Mouse (Mus musculus) stomach, embryonic 14.5 days (tissue): ENCODE results near the gene Rab8b. TPM values are rescaled to one million over a fixed set of nuclear protein-coding genes. Genes with fewer than 3 reads are reported as not detected.

ENCODE experiments used
- ATAC-seq: fragments of 200-750 bp; cut with Nextera tagmentation; 2 replicates; pipeline ENCODE4 v1.8.0; 2017; ENCODE audit warnings: low read depth, moderate TSS enrichment; ENCODE audit not compliant: insufficient number of reproducible peaks, insufficient read depth, low FRiP score
- H3K27ac ChIP-seq: fragments of 300-500 bp; sonication (generic); 2 replicates; pipeline ENCODE4 v1.5.1; 2014; ENCODE audit warnings: mild to moderate bottlenecking, low read length, moderate library complexity, mixed read lengths
- H3K27me3 ChIP-seq: fragments of 300-500 bp; sonication (generic); 2 replicates; pipeline ENCODE4 v1.6.1; 2014; ENCODE audit warnings: low read length, control low read depth, mixed read lengths; ENCODE audit not compliant: control insufficient read depth, insufficient read depth
- H3K36me3 ChIP-seq: fragments of 300-500 bp; sonication (generic); 2 replicates; pipeline ENCODE4 v1.6.1; 2014; ENCODE audit warnings: mild to moderate bottlenecking, control low read depth, low read length, moderate library complexity, mixed read lengths; ENCODE audit not compliant: control insufficient read depth, insufficient read depth
- H3K4me1 ChIP-seq: fragments of 300-500 bp; sonication (generic); 2 replicates; pipeline ENCODE4 v1.6.1; 2014; ENCODE audit warnings: low read length, control low read depth, mixed read lengths; ENCODE audit not compliant: control insufficient read depth, insufficient read depth
- H3K4me2 ChIP-seq: fragments of 300-500 bp; sonication (generic); replicated peaks from 2 replicates; pipeline ENCODE4 v1.6.1; 2014; ENCODE audit warnings: low read depth, low read length, control low read depth
- H3K4me3 ChIP-seq: fragments of 300-500 bp; sonication (generic); 2 replicates; pipeline ENCODE4 v1.5.1; 2014; ENCODE audit warnings: low read depth, low read length, control low read depth
- H3K9ac ChIP-seq: fragments of 300-500 bp; sonication (generic); replicated peaks from 2 replicates; pipeline ENCODE4 v1.6.1; 2014; ENCODE audit warnings: low read depth, mild to moderate bottlenecking, control low read depth, low read length, moderate library complexity, mixed read lengths
- H3K9me3 ChIP-seq: fragments of 300-500 bp; sonication (generic); 2 replicates; pipeline ENCODE4 v1.6.1; 2016; ENCODE audit warnings: low read depth, low read length, control low read depth; ENCODE audit not compliant: control insufficient read depth
- WGBS: fragments of 180-500 bp; shearing (Covaris S2); extraction: QIAGEN DNeasy Blood & Tissue Kit; methylation state at CpG from one replicate; pipeline ENCODE4 v1.1.7; 2014; 5-methylcytosine and 5-hydroxymethylcytosine counted together
- polyA plus RNA-seq: library from polyadenylated mRNA; unstranded; fragments of >200 nt; fragmentation: Nextera tagmentation; extraction: Ambion mirVana; gene quantifications from 2 replicates; pipeline ENCODE4 v1.2.1, GENCODE M21; 2014

The Rab8b gene
- polyA plus RNA-seq, 1 experiment from 2014 or later, result 25.3 TPM

DNA sequence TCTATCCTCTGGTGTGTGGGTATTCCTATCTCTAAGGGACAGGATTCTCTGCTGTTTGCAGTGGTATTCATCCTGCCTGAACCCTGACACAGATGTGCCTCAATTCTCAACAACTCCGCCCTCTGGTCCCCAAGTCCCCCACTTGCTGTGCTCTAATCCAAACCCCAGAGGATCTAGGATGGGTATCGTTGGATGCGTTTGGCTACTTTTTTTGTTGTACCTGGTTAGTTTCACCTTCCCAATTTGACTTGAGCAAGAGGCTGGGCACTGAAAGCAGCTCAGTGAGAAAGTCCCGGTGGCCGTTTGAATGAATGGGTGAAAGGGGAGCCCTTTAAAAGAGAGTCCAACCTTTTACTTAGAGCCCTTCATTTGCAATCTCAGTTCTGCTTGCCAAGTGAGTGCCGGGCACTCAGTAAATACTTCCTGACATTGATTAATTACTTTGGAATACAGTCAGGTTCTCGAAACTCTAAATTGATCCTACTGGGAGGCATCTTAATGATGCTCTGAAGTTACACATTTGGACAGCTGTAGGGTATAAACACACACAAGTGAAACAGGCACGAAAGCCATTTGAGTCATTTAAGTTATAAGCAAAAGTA lies 32.1 kb downstream of the Rab8b start:
- H3K36me3 ChIP-seq, result no peaks in the 10 kb centered on the region
- no peak overlapping the region for H3K9ac ChIP-seq
- no peak overlapping the region for H3K27ac ChIP-seq
- H3K4me2 ChIP-seq, result no peak overlapping the region
- no peaks in the 10 kb centered on the region for H3K27me3 ChIP-seq
- no peak for ATAC-seq
- H3K9me3 ChIP-seq, result no peaks in the 10 kb centered on the region
- WGBS, result 34% methylated on average over 8 of the region's 8 CpGs
- peaks cover 23% of the 10 kb centered on the region for H3K4me1 ChIP-seq
- no peak overlapping the region for H3K4me3 ChIP-seq

DNA sequence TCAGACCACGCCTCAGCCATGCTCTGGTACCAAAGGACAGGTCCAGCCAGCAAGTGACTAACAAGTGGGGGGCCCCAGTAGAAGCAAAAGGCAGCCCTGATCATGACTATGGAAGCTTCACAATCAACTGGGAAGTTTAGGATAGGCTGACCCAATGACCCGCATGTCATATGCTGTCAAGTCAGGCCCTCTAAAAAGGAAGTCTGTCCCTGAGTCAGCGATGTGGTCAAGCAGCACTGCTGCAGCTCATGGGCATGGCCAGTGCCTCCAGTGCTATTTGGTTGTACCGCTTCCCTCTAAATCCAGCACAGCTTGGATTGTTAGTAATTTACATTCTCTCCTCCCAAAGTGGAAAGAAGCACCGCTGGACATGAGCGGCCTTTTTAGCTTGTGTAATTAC lies 32.7 kb downstream of the Rab8b start:
- WGBS, result 74% methylated on average over 6 of the region's 6 CpGs
- H3K9ac ChIP-seq, result no peak overlapping the region
- H3K4me3 ChIP-seq, result no peak overlapping the region
- ATAC-seq, result no peak
- H3K4me1 ChIP-seq, result peaks cover 23% of the 10 kb centered on the region
- H3K27me3 ChIP-seq, result no peaks in the 10 kb centered on the region
- H3K27ac ChIP-seq, result no peak overlapping the region
- no peak overlapping the region for H3K4me2 ChIP-seq
- H3K36me3 ChIP-seq, result no peaks in the 10 kb centered on the region
- no peaks in the 10 kb centered on the region for H3K9me3 ChIP-seq

DNA sequence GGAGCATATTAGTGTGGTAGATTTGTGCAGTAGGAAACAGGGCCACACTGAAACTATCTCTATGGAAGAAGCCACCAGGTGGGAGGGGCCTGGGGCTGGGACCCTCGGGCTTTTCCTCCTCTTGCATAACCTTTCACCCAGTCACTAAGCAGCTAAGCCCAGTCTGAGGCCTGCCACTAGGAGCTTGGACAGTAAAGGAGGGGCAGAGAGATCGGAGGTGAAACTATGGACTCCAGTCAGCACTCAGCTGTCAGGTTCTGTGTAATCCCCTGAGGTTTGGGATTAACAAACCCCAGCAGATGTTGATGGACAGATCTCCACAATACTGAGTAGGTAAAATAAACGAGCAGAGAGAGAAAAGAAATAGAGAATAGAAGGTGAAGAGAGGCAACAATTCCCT lies 33.1 kb downstream of the Rab8b start:
- ATAC-seq, result no peak

DNA sequence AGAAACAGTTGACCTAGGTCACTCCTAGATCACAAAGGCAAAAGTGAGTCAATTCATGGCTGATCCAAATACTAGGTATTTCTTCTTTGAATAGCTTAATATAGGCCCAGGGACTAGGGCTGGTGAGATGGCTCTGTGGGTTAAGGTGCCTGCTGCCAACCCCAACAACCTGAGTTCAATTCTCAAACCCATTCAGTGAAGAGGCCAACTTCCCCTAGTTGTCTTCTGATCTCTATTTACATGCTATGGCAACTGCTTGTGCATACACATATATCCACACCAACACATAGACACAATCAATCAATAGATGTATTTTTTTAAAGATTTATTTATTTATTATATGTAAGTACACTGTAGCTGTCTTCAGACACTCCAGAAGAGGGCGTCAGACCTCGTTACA lies 34.9 kb downstream of the Rab8b start:
- H3K9me3 ChIP-seq, result no peaks in the 10 kb centered on the region
- peaks cover 23% of the 10 kb centered on the region for H3K4me1 ChIP-seq
- ATAC-seq, result no peak
- H3K36me3 ChIP-seq, result no peaks in the 10 kb centered on the region
- 85% methylated on average over 2 of the region's 2 CpGs for WGBS
- no peaks in the 10 kb centered on the region for H3K27me3 ChIP-seq
- no peak overlapping the region for H3K4me3 ChIP-seq
- H3K4me2 ChIP-seq, result no peak overlapping the region
- H3K9ac ChIP-seq, result no peak overlapping the region
- no peak overlapping the region for H3K27ac ChIP-seq

More for the DNA sequence above, 33.1 kb downstream of the Rab8b start:
- no peaks in the 10 kb centered on the region for H3K36me3 ChIP-seq
- H3K27me3 ChIP-seq, result no peaks in the 10 kb centered on the region
- H3K27ac ChIP-seq, result no peak overlapping the region
- no peaks in the 10 kb centered on the region for H3K9me3 ChIP-seq
- H3K4me2 ChIP-seq, result no peak overlapping the region
- no peak overlapping the region for H3K9ac ChIP-seq
- WGBS, result 35% methylated on average over 3 of the region's 3 CpGs
- no peak overlapping the region for H3K4me3 ChIP-seq
- peaks cover 23% of the 10 kb centered on the region for H3K4me1 ChIP-seq

DNA sequence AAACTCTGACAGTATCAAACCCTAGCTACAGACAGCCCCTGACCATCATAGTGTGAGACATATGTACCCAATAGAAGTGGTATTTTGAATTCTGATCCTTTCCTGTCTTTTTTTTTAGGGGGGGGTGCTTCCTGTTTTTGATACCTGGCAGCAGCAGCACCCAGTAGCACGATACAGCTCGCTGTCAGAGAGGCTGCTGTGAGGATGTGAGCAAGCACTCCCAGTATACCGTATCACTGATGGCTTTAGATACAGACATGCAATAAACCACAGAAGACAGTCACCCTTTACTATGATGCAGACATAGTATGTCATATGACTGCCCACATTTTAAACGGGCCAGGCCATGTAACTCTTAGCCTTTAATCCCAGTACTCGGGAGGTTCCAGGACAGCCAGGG lies 36.0 kb downstream of the Rab8b start:
- 82% methylated on average over 5 of the region's 5 CpGs for WGBS
- Histone ChIP-seq H3K36me3 (no peaks in the 10 kb centered on the region), H3K27me3 (no peaks in the 10 kb centered on the region), H3K4me1 (peaks cover 22% of the 10 kb centered on the region), H3K4me3 (no peak overlapping the region), H3K9ac (no peak overlapping the region), H3K4me2 (no peak overlapping the region), H3K27ac (no peak overlapping the region), H3K9me3 (no peaks in the 10 kb centered on the region)
- no peak for ATAC-seq

DNA sequence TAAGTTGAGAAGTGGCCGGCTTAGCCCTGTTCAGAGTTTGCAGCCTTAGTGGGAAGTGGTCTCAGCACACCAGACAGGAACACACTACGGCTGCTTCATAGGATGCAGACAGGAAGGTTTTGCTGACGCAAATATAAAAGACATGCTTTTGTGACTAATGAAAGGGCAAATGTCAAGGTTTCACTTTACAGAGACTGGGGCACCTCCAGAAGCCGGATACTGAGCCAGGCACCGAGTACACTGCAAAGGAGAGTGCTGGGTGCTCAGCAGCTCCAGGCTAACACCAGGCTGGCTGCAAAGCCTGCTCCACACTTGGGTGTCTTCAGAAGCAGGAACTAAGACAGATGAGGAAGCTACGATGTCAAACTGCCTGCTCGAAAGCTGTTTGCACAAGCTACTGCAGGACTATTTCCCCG lies 37.1 kb downstream of the Rab8b start:
- Histone ChIP-seq H3K4me1 (peaks cover 12% of the 10 kb centered on the region), H3K36me3 (no peaks in the 10 kb centered on the region), H3K9ac (no peak overlapping the region), H3K9me3 (no peaks in the 10 kb centered on the region), H3K4me3 (no peak overlapping the region), H3K4me2 (no peak overlapping the region), H3K27ac (no peak overlapping the region), H3K27me3 (no peaks in the 10 kb centered on the region)
- 41% methylated on average over 8 of the region's 8 CpGs for WGBS
- ATAC-seq, result no peak

DNA sequence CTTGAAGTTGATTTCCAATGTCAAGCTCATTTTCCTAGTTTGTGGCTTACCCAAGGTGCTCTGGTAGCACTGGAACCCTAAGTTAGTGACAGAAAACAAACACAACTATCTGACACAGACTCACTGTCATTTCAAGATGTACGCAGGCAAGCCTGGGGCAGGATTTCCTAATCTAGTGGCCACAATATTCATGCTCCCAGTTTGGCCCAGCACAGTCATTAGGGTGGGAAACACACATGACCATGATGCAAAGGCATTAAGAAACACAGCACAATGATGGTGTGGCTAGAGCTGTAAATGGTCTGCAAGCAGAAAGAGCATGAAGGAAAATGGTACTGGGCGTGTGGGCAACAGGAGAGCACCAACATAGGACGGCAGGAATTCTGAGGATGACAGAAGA lies 37.6 kb downstream of the Rab8b start:
- ATAC-seq, result no peak
- WGBS, result 78% methylated on average over 3 of the region's 3 CpGs
- no peak overlapping the region for H3K9ac ChIP-seq
- no peak overlapping the region for H3K4me3 ChIP-seq
- no peak overlapping the region for H3K4me2 ChIP-seq
- H3K27ac ChIP-seq, result no peak overlapping the region
- no peaks in the 10 kb centered on the region for H3K27me3 ChIP-seq
- peaks cover 6% of the 10 kb centered on the region; the same call in 1 of the 2 replicates for H3K4me1 ChIP-seq
- no peaks in the 10 kb centered on the region for H3K9me3 ChIP-seq
- no peaks in the 10 kb centered on the region for H3K36me3 ChIP-seq

DNA sequence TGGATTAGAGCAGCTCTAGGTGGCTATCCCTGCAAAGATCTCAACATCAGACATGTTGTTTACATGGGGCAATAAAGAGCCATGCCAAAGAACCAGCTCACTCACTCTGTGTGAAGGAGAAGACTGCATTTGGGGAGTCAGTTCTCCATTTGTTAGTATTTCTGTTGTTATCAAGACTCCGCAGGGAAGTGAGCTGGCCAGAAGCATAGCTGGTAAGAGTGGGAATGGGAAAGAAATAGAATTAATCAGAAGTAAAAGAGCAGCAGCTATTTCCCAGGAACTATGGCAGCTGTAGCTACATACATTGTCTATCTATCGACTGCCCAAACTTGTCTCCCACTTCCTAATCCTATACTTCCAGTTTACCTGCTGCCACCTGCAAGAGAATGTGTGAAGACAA lies 38.7 kb downstream of the Rab8b start:
- WGBS, result 84% methylated on average over 2 of the region's 2 CpGs
- H3K4me3 ChIP-seq, result no peak overlapping the region
- ATAC-seq, result no peak
- H3K9me3 ChIP-seq, result no peaks in the 10 kb centered on the region
- no peaks in the 10 kb centered on the region for H3K4me1 ChIP-seq
- H3K36me3 ChIP-seq, result no peaks in the 10 kb centered on the region
- H3K4me2 ChIP-seq, result no peak overlapping the region
- H3K27ac ChIP-seq, result no peak overlapping the region
- H3K27me3 ChIP-seq, result no peaks in the 10 kb centered on the region
- H3K9ac ChIP-seq, result no peak overlapping the region

DNA sequence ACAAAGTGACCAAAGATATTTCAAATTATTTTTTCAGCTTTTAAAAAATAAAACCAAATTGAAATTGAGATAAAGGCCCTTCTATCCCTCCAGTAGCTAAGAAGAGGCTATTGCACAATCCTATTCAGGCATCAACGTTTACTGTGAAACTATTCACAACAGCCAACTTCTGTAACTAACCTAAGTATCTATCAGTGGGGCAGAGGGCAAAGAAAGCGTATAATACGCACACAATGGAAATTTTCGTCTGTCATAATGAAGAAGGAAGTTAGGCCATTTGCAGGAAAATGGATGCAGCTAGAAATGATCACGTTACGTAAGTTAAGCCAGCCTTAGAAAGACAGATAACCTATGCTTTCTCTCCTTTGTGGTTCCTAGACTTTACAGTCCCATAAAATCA lies 40.0 kb downstream of the Rab8b start:
- H3K9ac ChIP-seq, result no peak overlapping the region
- H3K27ac ChIP-seq, result no peak overlapping the region
- no peaks in the 10 kb centered on the region for H3K27me3 ChIP-seq
- 85% methylated on average over 6 of the region's 6 CpGs for WGBS
- H3K4me2 ChIP-seq, result no peak overlapping the region
- H3K36me3 ChIP-seq, result no peaks in the 10 kb centered on the region
- ATAC-seq, result no peak
- 0 out of 2 replicates have a peak, but pooled peaks cover 6% of the 10 kb centered on the region for H3K9me3 ChIP-seq
- H3K4me1 ChIP-seq, result no peaks in the 10 kb centered on the region
- no peak overlapping the region for H3K4me3 ChIP-seq
